Comparison of ENCODE assay signal across 8 mouse cellular contexts in the genomic region with DNA sequence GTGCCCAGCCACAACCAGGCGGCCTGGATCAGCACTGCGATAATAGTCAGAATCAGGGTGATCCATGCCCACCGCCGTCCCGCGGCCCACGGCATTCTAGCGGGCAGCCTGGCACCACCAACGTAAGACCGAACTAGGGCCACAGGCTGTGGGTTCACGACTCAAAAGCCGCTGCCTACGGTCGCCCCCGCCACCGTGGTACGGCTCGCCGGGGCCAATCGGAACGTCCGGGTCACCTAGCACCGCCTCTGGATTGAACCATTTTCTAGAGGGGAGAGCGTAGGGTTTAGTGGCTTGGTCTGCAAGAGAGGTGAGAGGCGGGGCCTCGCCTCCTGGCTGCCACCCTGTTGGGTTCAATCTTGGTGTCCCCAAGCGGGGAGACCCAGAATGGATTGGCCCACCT. TPM values are rescaled to one million over a fixed set of nuclear protein-coding genes. Genes with fewer than 3 reads are reported as not detected.
DNase-seq lines count a peak whose midpoint lies in the region; ATAC-seq and TF ChIP-seq lines count a peak whose summit lies in the region.

No protein-coding gene starts in this region.

- no peaks in the 10 kb centered on the region for H3K27me3 ChIP-seq in embryonic facial prominence, embryonic 15.5 days
- no peaks in the 10 kb centered on the region for H3K27me3 ChIP-seq in kidney, embryonic 15.5 days

- TF ChIP-seq CTCF in bone marrow, adult 2 months (IDR thresholded peaks at IDR 0.05; ENCODE audit: control insufficient read depth, insufficient read depth, low read length) = no peak

- H3K9ac ChIP-seq in embryonic facial prominence, embryonic 15.5 days = peak overlapping the region; percentile 54
- H3K9ac ChIP-seq in kidney, embryonic 15.5 days = peak overlapping the region; percentile 87

- peak; percentile 85; the same call in 1 of the 2 replicates for TF ChIP-seq POLR2A in bone marrow, adult 2 months (IDR thresholded peaks at IDR 0.05; ENCODE audit: borderline replicate concordance, control insufficient read depth, low read depth, low read length)

- DNase-seq in 416B (ENCODE audit: low read depth) = peak; percentile 98
- DNase-seq in heart, adult 9 months (ENCODE audit: low spot score in 2 of 2) = peak; percentile 96
- DNase-seq in liver = peak; percentile 91
- peak; percentile 87 to 91 for DNase-seq in spleen, postnatal 4 days (ENCODE audit: low spot score in 2 of 2)

- 0 out of 2 replicates have a peak, but pooled peaks cover 4% of the 10 kb centered on the region for H3K9me3 ChIP-seq in embryonic facial prominence, embryonic 15.5 days (replicated peaks)
- peaks cover 3% of the 10 kb centered on the region for H3K9me3 ChIP-seq in kidney, embryonic 15.5 days (replicated peaks)

- WGBS in bone marrow, adult 2 months = under 1% methylated on average over 27 of the region's 27 CpGs
- under 1% methylated on average over 27 of the region's 27 CpGs for WGBS in embryonic facial prominence, embryonic 15.5 days
- WGBS in kidney, embryonic 15.5 days = 0% methylated on average over 27 of the region's 27 CpGs

- H3K27ac ChIP-seq in bone marrow, adult 2 months (ENCODE audit: control insufficient read depth, insufficient read depth, low read depth, low read length, poor library complexity) = peak overlapping the region; percentile 89
- peak overlapping the region; percentile 89 for H3K27ac ChIP-seq in embryonic facial prominence, embryonic 15.5 days (replicated peaks)
- peak overlapping the region; percentile 91 for H3K27ac ChIP-seq in kidney, embryonic 15.5 days

- peak; percentile 96 for ATAC-seq in embryonic facial prominence, embryonic 15.5 days (ENCODE audit: insufficient number of reproducible peaks, low FRiP score, low TSS enrichment, low read depth)
- peak; percentile 96 for ATAC-seq in kidney, embryonic 15.5 days (replicated peaks; ENCODE audit: low FRiP score)
- ATAC-seq in monocyte, adult 5-6 weeks (replicated peaks; ENCODE audit: insufficient number of reproducible peaks, low FRiP score, low TSS enrichment, poor library complexity, severe bottlenecking) = peak; percentile 84

- no peaks in the 10 kb centered on the region; the same call in 1 of the 2 replicates for H3K4me1 ChIP-seq in bone marrow, adult 2 months (ENCODE audit: control insufficient read depth, insufficient read depth, low read length)
- H3K4me1 ChIP-seq in embryonic facial prominence, embryonic 15.5 days = peaks cover 18% of the 10 kb centered on the region
- H3K4me1 ChIP-seq in kidney, embryonic 15.5 days = peaks cover 25% of the 10 kb centered on the region

- H3K4me2 ChIP-seq in embryonic facial prominence, embryonic 15.5 days (replicated peaks) = peak overlapping the region; percentile 88
- peak overlapping the region; percentile 92 for H3K4me2 ChIP-seq in kidney, embryonic 15.5 days

- peaks cover 9% of the 10 kb centered on the region; the same call in 1 of the 2 replicates for H3K36me3 ChIP-seq in embryonic facial prominence, embryonic 15.5 days
- H3K36me3 ChIP-seq in kidney, embryonic 15.5 days = peaks cover 17% of the 10 kb centered on the region

- peak overlapping the region; percentile 82 for H3K4me3 ChIP-seq in bone marrow, adult 2 months (replicated peaks; ENCODE audit: control insufficient read depth, low read depth, low read length)
- H3K4me3 ChIP-seq in embryonic facial prominence, embryonic 15.5 days (replicated peaks) = peak overlapping the region; percentile 74
- H3K4me3 ChIP-seq in kidney, embryonic 15.5 days (replicated peaks) = peak overlapping the region; percentile 76

RNA-seq across cellular contexts. Expression of gene Arid3c, which starts 10.2 kb away (rescaled TPM):
- not detected in 2 replicates for polyA plus RNA-seq in bone marrow, adult 2 months (2011; ENCODE audit: insufficient read depth, insufficient read length, low replicate concordance, missing spikeins)
- 0.12 and 0.16 TPM in 2 replicates for polyA plus RNA-seq in embryonic facial prominence, embryonic 15.5 days (2015; fragmentation: Nextera tagmentation; extraction: Ambion mirVana)
- polyA plus RNA-seq in kidney, embryonic 15.5 days (2015; fragmentation: Nextera tagmentation; extraction: Ambion mirVana) = 0.12 and 0.17 TPM in 2 replicates
- not detected in 3 replicates for total RNA-seq in monocyte, adult 5-6 weeks (2017)

RNA-seq across cellular contexts. Expression of gene Galt, which starts 13.9 kb away (rescaled TPM):
- 12.3 and 26.9 TPM in 2 replicates for polyA plus RNA-seq in bone marrow, adult 2 months (2011; ENCODE audit: insufficient read depth, insufficient read length, low replicate concordance, missing spikeins)
- 41.4 and 45.5 TPM in 2 replicates for polyA plus RNA-seq in embryonic facial prominence, embryonic 15.5 days (2015; fragmentation: Nextera tagmentation; extraction: Ambion mirVana)
- polyA plus RNA-seq in kidney, embryonic 15.5 days (2015; fragmentation: Nextera tagmentation; extraction: Ambion mirVana) = 50.7 and 52.5 TPM in 2 replicates
- 28.2 to 32.8 TPM (median 30.4 TPM) in 3 replicates for total RNA-seq in monocyte, adult 5-6 weeks (2017)

RNA-seq across cellular contexts. Expression of gene Sigmar1, which starts 14.8 kb away (rescaled TPM):
- 6.0 and 13.4 TPM in 2 replicates for polyA plus RNA-seq in bone marrow, adult 2 months (2011; ENCODE audit: insufficient read depth, insufficient read length, low replicate concordance, missing spikeins)
- polyA plus RNA-seq in embryonic facial prominence, embryonic 15.5 days (2015; fragmentation: Nextera tagmentation; extraction: Ambion mirVana) = 75.9 and 79.7 TPM in 2 replicates
- polyA plus RNA-seq in kidney, embryonic 15.5 days (2015; fragmentation: Nextera tagmentation; extraction: Ambion mirVana) = 79.7 and 87.4 TPM in 2 replicates
- total RNA-seq in monocyte, adult 5-6 weeks (2017) = 21.7 to 22.0 TPM (median 22.0 TPM) in 3 replicates

RNA-seq across cellular contexts. Expression of gene Dctn3, which starts 18.2 kb away (rescaled TPM):
- 24.0 and 48.2 TPM in 2 replicates for polyA plus RNA-seq in bone marrow, adult 2 months (2011; ENCODE audit: insufficient read depth, insufficient read length, low replicate concordance, missing spikeins)
- 139 and 146 TPM in 2 replicates for polyA plus RNA-seq in embryonic facial prominence, embryonic 15.5 days (2015; fragmentation: Nextera tagmentation; extraction: Ambion mirVana)
- 128 and 132 TPM in 2 replicates for polyA plus RNA-seq in kidney, embryonic 15.5 days (2015; fragmentation: Nextera tagmentation; extraction: Ambion mirVana)
- 122 to 157 TPM (median 150 TPM) in 3 replicates for total RNA-seq in monocyte, adult 5-6 weeks (2017)

RNA-seq across cellular contexts. Expression of gene Rpp25l, which starts 27.8 kb away (rescaled TPM):
- 30.1 and 37.2 TPM in 2 replicates for polyA plus RNA-seq in bone marrow, adult 2 months (2011; ENCODE audit: insufficient read depth, insufficient read length, low replicate concordance, missing spikeins)
- polyA plus RNA-seq in embryonic facial prominence, embryonic 15.5 days (2015; fragmentation: Nextera tagmentation; extraction: Ambion mirVana) = 70.0 and 79.8 TPM in 2 replicates
- polyA plus RNA-seq in kidney, embryonic 15.5 days (2015; fragmentation: Nextera tagmentation; extraction: Ambion mirVana) = 76.2 and 83.6 TPM in 2 replicates
- total RNA-seq in monocyte, adult 5-6 weeks (2017) = 11.6 to 17.4 TPM (median 12.0 TPM) in 3 replicates

Comparison
In these comparisons a context has a peak if more than half of its experiments do, and no peak if none do; other contexts are left out.
1. Peak in every context shown above with its lines: DNase-seq, ATAC-seq, H3K4me3 ChIP-seq and H3K27ac ChIP-seq.